Mouse (Mus musculus): ENCODE results near the gene Rlbp1. TPM values are rescaled to one million over a fixed set of nuclear protein-coding genes. Genes with fewer than 3 reads are reported as not detected.

Rlbp1 gene
- polyA plus RNA-seq (2017; shearing (Covaris generic)): not detected

GRCm38 (mm10) chr7:79386422-79387133 lies at the start of gene Rlbp1:
Gene Rlbp1 (minus strand): TSS chr7:79387048.

GRCm38 (mm10) chr7:79391883-79392649 lies 5.2 kb upstream of the Rlbp1 start, which contains the start of gene Fanci:
Gene Fanci (plus strand): TSS chr7:79391929.

Other genes starting within 250 kb of the Rlbp1 start
- 31.2 TPM for gene Mfge8, start 238.0 kb downstream of the Rlbp1 start, polyA plus RNA-seq (2017; shearing (Covaris generic))
- gene Abhd2, start 113.8 kb downstream of the Rlbp1 start, polyA plus RNA-seq (2017; shearing (Covaris generic)): 13.0 TPM
- gene Fanci, start 4.9 kb upstream of the Rlbp1 start, polyA plus RNA-seq (2017; shearing (Covaris generic)): 17.3 TPM
- 249 TPM for gene Polg, start 79.3 kb upstream of the Rlbp1 start, polyA plus RNA-seq (2017; shearing (Covaris generic))
- not detected for gene Rhcg, start 230.6 kb upstream of the Rlbp1 start, polyA plus RNA-seq (2017; shearing (Covaris generic))